Mouse (Mus musculus) kidney, embryonic 15.5 days (tissue): ENCODE data around the gene Cmtm5. TPM values are rescaled to one million over a fixed set of nuclear protein-coding genes. Genes with fewer than 3 reads are reported as not detected.
"Not testable (repeated sequence)": the region's sequence is repeated elsewhere in the genome, so short reads cannot be mapped to it uniquely, and the experiment has no call there.

ENCODE experiments used
- ATAC-seq: fragments of 200-750 bp; cut with Nextera tagmentation; replicated peaks from 2 replicates; pipeline ENCODE4 v1.8.0; 2017; ENCODE audit warnings: moderate TSS enrichment; ENCODE audit not compliant: low FRiP score
- H3K27ac ChIP-seq: fragments of 300-500 bp; sonication (generic); 2 replicates; pipeline ENCODE4 v1.5.1; 2015; ENCODE audit warnings: mild to moderate bottlenecking, inconsistent platforms
- H3K27me3 ChIP-seq: fragments of 300-500 bp; sonication (generic); 2 replicates; pipeline ENCODE4 v1.6.1; 2015; ENCODE audit warnings: inconsistent platforms
- H3K36me3 ChIP-seq: fragments of 300-500 bp; sonication (generic); 2 replicates; pipeline ENCODE4 v1.6.1; 2015; ENCODE audit warnings: inconsistent platforms
- H3K4me1 ChIP-seq: fragments of 300-500 bp; sonication (generic); 2 replicates; pipeline ENCODE4 v1.6.1; 2015; ENCODE audit warnings: inconsistent platforms
- H3K4me2 ChIP-seq: fragments of 300-500 bp; sonication (generic); 2 replicates; pipeline ENCODE4 v1.6.1; 2015; ENCODE audit warnings: moderate library complexity, mild to moderate bottlenecking, inconsistent platforms
- H3K4me3 ChIP-seq: fragments of 300-500 bp; sonication (generic); replicated peaks from 2 replicates; pipeline ENCODE4 v1.5.1; 2015; ENCODE audit warnings: mild to moderate bottlenecking, inconsistent platforms
- H3K9ac ChIP-seq: fragments of 300-500 bp; sonication (generic); 2 replicates; pipeline ENCODE4 v1.6.1; 2015; ENCODE audit warnings: mild to moderate bottlenecking, inconsistent platforms
- H3K9me3 ChIP-seq: fragments of 300-500 bp; sonication (generic); replicated peaks from 2 replicates; pipeline ENCODE4 v1.6.1; 2016; ENCODE audit warnings: inconsistent platforms
- WGBS: fragments of 180-500 bp; shearing (Covaris S2); methylation state at CpG from one replicate; pipeline ENCODE4 v1.1.7; 2015; ENCODE audit warnings: mixed read lengths; 5-methylcytosine and 5-hydroxymethylcytosine counted together
- polyA plus RNA-seq: library from polyadenylated mRNA; unstranded; fragments of >200 nt; fragmentation: Nextera tagmentation; extraction: Ambion mirVana; gene quantifications from 2 replicates; pipeline ENCODE4 v1.2.1, GENCODE M21; 2015

The Cmtm5 gene
- polyA plus RNA-seq, 1 experiment from 2014 or later, result 2.0 TPM

DNA sequence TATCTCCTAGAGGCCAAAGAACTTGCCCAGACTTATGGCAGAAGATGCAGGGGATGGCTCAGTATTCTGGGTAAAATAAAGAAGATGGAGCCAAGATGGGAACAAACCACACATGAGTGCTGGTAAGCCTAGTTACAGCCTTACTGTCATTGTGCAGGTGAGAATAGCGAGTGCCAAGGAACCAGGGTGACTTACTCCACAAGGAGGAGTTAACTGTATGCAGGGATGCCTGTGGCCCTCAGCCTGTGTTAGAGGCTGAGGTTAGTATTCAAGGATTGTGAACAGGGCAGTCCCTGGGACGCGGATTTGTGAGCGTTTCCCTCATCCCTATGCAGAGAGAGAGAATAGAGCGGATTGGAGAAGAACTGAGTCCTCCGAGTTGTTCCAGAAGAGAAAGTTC lies 15.5 kb downstream of the Cmtm5 start:
- no peak overlapping the region for H3K4me2 ChIP-seq
- H3K27me3 ChIP-seq, result no peaks in the 10 kb centered on the region
- no peaks in the 10 kb centered on the region for H3K9me3 ChIP-seq
- 92% methylated on average over 6 of the region's 6 CpGs for WGBS
- no peak for ATAC-seq
- H3K4me1 ChIP-seq, result 0 out of 2 replicates have a peak, but pooled peaks cover 4% of the 10 kb centered on the region
- H3K27ac ChIP-seq, result no peak overlapping the region
- no peaks in the 10 kb centered on the region for H3K36me3 ChIP-seq
- no peak overlapping the region for H3K4me3 ChIP-seq
- no peak overlapping the region for H3K9ac ChIP-seq

DNA sequence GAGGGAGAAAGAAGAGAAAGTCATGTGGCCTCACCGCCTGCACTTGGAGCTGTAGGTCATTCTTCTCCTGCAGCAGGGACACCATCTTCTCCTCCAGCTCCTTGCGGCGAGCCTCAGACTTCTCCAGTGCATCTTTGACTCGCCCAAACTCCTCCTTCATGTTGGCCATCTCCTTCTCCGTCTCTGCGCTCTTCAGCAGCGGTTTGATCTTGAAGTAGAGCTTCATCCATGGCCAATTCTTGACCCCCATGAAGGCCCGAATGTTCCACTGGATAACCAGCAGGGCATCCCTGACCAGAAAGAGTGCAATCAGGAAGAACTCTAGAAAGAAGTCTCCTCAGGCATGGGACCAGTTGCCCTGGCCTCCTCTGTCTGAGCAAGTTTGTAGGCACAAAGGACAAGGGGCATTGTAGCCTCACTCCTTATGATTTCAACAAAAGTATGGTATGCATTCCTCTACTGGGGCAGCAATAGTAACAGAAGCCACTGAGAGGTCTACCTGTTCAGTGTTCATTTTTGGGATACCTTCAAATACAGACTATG lies 17.7 kb downstream of the Cmtm5 start:
- no peak overlapping the region for H3K4me2 ChIP-seq
- H3K27me3 ChIP-seq, result no peaks in the 10 kb centered on the region
- H3K9me3 ChIP-seq, result no peaks in the 10 kb centered on the region
- no peak for ATAC-seq
- H3K4me3 ChIP-seq, result no peak overlapping the region
- H3K36me3 ChIP-seq, result no peaks in the 10 kb centered on the region
- WGBS, result 90% methylated on average over 8 of the region's 8 CpGs
- H3K27ac ChIP-seq, result no peak overlapping the region
- H3K4me1 ChIP-seq, result no peaks in the 10 kb centered on the region
- H3K9ac ChIP-seq, result no peak overlapping the region

DNA sequence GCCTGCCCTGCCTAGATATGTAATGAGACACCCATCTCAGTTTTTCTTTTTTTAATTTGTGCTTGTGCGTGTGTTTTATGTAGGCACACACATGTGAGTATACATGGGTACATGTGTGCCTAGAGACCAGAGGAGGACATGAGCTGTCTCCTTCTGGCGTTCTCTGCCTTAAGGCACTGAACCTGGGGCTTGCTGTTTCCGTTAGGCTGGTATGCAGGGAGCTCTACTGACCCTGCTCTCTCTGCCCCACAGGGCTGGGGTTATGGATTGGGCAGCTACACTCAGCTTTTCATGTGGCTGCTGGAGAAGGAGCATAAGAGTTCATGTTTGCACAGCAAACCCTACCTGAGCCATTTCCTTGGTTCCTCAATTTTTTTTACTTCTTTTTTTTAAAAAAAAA lies 18.4 kb downstream of the Cmtm5 start:
- no peaks in the 10 kb centered on the region for H3K36me3 ChIP-seq
- no peaks in the 10 kb centered on the region for H3K9me3 ChIP-seq
- 73% methylated on average over 3 of the region's 3 CpGs for WGBS
- no peak overlapping the region for H3K9ac ChIP-seq
- no peak overlapping the region for H3K4me2 ChIP-seq
- H3K27ac ChIP-seq, result no peak overlapping the region
- ATAC-seq, result no peak
- H3K27me3 ChIP-seq, result no peaks in the 10 kb centered on the region
- H3K4me1 ChIP-seq, result no peaks in the 10 kb centered on the region
- no peak overlapping the region for H3K4me3 ChIP-seq

DNA sequence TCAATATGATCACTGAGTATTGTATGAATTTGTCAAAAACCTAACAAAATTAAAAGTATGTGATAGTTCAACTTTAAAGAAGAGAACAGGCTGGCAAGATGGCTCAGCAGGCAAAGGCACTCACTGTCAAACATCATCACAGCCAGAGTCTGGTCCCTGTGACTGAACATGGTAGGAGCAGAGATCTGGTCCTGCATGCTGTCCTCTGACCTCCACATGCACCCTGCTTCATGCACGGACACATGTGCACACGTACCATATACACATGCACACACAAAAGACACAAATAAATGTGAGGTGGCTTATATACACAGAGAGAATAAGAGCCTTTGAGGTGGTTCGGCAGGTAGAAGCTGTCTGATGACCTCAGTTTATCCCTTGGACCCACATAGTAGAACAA lies 19.4 kb downstream of the Cmtm5 start:
- WGBS, result 86% methylated on average over 3 of the region's 3 CpGs
- no peak overlapping the region for H3K9ac ChIP-seq
- H3K4me3 ChIP-seq, result no peak overlapping the region
- no peaks in the 10 kb centered on the region for H3K9me3 ChIP-seq
- ATAC-seq, result no peak
- no peak overlapping the region for H3K4me2 ChIP-seq
- no peaks in the 10 kb centered on the region for H3K4me1 ChIP-seq
- no peaks in the 10 kb centered on the region for H3K27me3 ChIP-seq
- no peaks in the 10 kb centered on the region for H3K36me3 ChIP-seq
- no peak overlapping the region for H3K27ac ChIP-seq

DNA sequence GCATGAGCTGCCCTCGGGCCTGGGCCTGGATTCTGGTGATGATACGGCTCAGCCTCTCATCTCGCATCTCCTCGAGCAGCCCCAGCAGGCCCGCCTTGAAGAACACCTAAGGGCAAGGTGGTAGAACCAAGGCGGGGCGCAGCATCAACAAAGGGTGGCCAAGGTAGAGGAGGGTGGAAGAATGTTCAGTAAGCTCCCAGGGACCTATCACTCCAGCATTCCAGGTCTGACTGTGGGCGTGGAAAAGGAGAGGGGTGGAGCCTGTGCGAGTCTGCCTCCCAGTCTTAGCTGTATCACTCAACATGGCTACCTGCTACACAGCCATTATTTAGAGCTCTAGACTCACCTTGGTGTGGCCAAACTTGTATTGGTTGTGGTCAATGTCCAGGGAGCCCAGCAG lies 20.5 kb downstream of the Cmtm5 start:
- WGBS, result 90% methylated on average over 9 of the region's 9 CpGs
- no peak overlapping the region for H3K4me3 ChIP-seq
- no peaks in the 10 kb centered on the region for H3K4me1 ChIP-seq
- no peak for ATAC-seq
- H3K27ac ChIP-seq, result no peak overlapping the region
- no peaks in the 10 kb centered on the region for H3K36me3 ChIP-seq
- no peak overlapping the region for H3K9ac ChIP-seq
- no peak overlapping the region for H3K4me2 ChIP-seq
- no peaks in the 10 kb centered on the region for H3K27me3 ChIP-seq
- H3K9me3 ChIP-seq, result no peaks in the 10 kb centered on the region

DNA sequence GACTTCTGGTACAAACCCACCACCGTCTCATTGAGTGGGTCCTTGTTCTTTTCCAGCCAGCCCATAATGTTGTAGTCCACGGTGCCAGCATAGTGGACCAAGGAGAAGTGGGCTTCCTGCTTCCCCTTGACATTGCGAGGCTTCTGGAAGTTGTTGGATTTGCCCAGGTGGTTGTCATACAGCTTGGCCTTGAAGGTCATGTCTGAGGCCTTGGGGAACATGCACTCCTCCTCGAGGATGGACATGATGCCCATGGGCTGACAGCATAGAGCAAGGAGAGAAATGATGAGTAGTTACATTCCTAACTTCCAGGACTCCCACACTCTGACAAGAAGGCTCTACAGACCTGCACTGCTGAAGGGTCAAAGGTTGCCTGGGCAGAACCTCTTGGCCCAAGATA lies 22.4 kb downstream of the Cmtm5 start:
- 72% methylated on average over 4 of the region's 4 CpGs for WGBS
- Histone ChIP-seq H3K27me3 (no peaks in the 10 kb centered on the region), H3K4me1 (no peaks in the 10 kb centered on the region), H3K9me3 (no peaks in the 10 kb centered on the region), H3K36me3 (no peaks in the 10 kb centered on the region), H3K9ac (no peak overlapping the region), H3K27ac (no peak overlapping the region), H3K4me3 (no peak overlapping the region), H3K4me2 (no peak overlapping the region)
- no peak for ATAC-seq

DNA sequence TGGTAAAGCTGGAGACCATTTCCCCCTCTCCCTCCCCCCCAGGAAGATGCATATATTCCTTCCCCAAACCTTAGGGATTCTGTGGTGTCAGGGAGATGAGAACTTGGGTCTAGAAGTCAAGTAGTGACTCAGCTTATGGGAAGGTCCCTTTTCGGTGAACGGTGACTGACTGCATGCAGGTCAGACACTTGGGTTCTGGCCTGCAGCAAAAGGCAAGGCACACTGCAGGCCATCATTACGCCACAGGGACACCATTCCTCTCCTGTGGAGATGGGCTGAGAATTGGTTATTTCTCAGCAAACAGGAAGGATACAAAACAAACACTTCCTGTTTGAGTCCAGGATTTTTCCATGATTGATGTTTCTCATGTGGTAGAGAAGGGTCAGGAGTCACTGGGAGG lies 23.1 kb downstream of the Cmtm5 start:
- Histone ChIP-seq H3K4me2 (no peak overlapping the region), H3K9ac (no peak overlapping the region), H3K9me3 (no peaks in the 10 kb centered on the region), H3K27ac (no peak overlapping the region), H3K27me3 (no peaks in the 10 kb centered on the region), H3K4me3 (no peak overlapping the region), H3K36me3 (no peaks in the 10 kb centered on the region), H3K4me1 (no peaks in the 10 kb centered on the region)
- no peak for ATAC-seq
- 85% methylated on average over 3 of the region's 3 CpGs for WGBS

DNA sequence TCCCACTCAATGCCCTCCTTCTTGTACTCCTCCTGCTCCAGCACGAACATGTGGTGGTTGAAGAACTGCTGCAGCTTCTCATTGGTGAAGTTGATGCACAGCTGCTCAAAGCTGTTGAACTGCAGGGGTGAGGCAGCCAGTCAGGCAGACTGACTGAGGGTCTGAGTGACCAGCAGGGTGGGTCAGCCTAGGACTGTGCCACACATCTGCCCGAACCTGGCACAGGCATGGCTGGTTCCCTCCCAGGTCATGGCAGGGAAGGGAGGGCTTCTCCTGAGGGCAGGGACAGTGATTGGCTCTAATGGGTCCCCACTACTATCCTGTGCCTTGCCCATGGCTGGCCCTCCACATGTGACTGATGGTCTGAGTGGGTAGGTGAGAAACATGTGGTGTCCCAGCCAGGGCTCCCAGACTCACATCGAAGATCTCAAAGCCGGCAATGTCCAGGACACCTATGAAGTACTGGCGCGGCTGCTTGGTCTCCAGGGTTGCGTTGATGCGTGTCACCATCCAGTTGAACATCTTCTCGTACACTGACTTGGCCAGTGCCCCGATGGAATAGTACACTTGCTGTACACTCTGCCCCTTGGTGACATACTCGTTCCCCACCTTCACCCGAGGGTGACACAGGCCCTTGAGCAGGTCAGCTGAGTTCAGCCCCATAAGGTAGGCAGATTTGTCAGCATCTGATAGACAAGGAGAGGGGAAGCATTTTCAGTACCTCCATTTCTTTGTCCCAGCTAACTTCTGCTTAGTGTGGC lies 24.0 kb downstream of the Cmtm5 start:
- not testable (repeated sequence) for H3K9me3 ChIP-seq, H3K27me3 ChIP-seq, H3K9ac ChIP-seq, H3K4me1 ChIP-seq, H3K27ac ChIP-seq, H3K36me3 ChIP-seq, H3K4me3 ChIP-seq, H3K4me2 ChIP-seq
- ATAC-seq, result 0 out of 2 replicates have a peak, but pooled peaks have one; percentile 29
- WGBS, result 89% methylated on average over 12 of the region's 12 CpGs

DNA sequence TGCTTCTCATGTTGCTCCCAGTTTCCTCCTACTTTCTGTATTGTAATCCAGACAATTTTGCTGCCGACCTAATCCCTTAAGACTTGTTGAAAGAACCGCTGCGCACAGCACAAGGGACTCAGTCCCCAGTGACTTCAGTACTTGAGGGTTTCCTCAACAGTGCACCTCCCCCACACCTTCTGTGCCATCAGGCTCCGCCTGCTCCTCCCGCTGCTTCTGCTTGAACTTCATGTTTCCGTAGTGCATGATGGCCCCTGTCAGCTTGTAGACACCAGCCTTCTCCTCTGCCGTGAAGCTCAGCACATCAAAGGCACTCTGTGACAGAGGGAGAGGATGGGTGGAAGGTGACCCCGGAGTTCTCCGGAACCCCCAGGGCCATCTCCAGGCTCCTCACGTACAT lies 24.7 kb downstream of the Cmtm5 start:
- WGBS, result 69% methylated on average over 10 of the region's 10 CpGs
- Histone ChIP-seq H3K4me3 (no peak overlapping the region), H3K9me3 (no peaks in the 10 kb centered on the region), H3K36me3 (no peaks in the 10 kb centered on the region), H3K4me2 (no peak overlapping the region), H3K27me3 (no peaks in the 10 kb centered on the region), H3K27ac (no peak overlapping the region), H3K9ac (no peak overlapping the region), H3K4me1 (no peaks in the 10 kb centered on the region)
- no peak for ATAC-seq

DNA sequence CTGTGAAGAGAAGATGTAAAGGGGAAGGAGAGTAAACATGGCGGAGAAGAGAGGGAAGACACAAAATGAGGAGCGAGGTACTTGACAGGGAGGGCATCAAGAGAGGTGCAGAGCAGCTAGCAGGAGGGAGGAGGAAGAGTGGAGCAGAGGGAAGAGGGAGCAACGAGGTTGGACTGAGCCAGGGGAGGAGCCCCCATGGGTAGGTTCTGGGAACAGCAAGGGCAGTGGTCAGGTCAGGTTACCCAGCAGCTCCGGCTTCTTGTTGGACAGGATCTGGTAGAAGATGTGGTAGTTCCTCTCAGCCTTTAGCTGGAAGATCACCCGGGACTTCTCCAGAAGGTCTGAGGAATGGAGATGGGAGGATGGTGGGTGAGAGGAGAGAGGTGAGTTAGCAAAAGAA lies 25.4 kb downstream of the Cmtm5 start:
- WGBS, result 75% methylated on average over 5 of the region's 5 CpGs
- H3K36me3 ChIP-seq, result no peaks in the 10 kb centered on the region
- no peak overlapping the region for H3K4me3 ChIP-seq
- H3K9ac ChIP-seq, result no peak overlapping the region
- H3K4me1 ChIP-seq, result no peaks in the 10 kb centered on the region
- H3K27me3 ChIP-seq, result no peaks in the 10 kb centered on the region
- no peak overlapping the region for H3K27ac ChIP-seq
- ATAC-seq, result no peak
- no peak overlapping the region for H3K4me2 ChIP-seq
- no peaks in the 10 kb centered on the region for H3K9me3 ChIP-seq

DNA sequence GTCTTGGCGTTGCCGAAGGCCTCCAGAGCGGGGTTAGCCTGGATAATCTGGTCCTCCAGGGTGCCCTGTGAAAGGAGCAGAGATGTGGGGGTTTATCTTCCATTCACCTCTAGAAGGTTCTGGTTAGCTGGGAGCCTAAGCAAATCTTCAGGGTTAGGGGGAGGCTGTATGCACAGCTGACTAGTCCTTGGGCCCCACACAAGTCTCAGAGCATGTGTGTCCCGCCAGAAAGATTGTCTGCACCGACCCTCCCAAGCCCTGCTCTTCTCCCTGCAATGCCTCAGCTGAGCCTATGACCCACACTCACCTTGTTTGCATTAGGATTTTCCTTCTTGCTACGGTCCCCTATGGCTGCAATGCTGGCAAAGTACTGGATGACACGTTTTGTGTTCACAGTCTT lies 26.7 kb downstream of the Cmtm5 start:
- Histone ChIP-seq H3K36me3 (no peaks in the 10 kb centered on the region), H3K9me3 (no peaks in the 10 kb centered on the region), H3K27me3 (no peaks in the 10 kb centered on the region), H3K27ac (no peak overlapping the region), H3K9ac (no peak overlapping the region), H3K4me2 (no peak overlapping the region), H3K4me1 (0 out of 2 replicates have a peak, but pooled peaks cover 3% of the 10 kb centered on the region), H3K4me3 (no peak overlapping the region)
- no peak for ATAC-seq
- 89% methylated on average over 7 of the region's 7 CpGs for WGBS

DNA sequence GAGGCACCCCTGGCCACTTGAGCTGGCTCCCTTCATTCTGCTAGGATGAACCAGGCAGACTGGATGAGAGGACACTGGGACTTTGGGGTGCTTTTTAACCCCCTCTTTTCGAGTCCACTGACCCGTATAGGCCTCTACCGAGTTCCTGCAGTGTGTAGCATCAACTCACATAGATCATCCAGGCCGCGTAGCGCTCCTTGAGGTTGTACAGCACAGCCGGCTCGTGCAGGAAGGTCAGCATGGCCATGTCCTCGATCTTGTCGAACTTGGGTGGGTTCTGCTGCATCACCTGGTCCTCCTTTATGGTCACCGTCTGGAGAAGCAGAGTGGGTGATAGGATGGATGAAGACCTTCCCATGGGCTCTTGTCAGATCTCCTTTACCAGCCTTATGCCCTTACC lies 27.7 kb downstream of the Cmtm5 start:
- Histone ChIP-seq H3K27me3 (no peaks in the 10 kb centered on the region), H3K4me3 (no peak overlapping the region), H3K9me3 (no peaks in the 10 kb centered on the region), H3K36me3 (no peaks in the 10 kb centered on the region), H3K9ac (no peak overlapping the region), H3K4me1 (0 out of 2 replicates have a peak, but pooled peaks cover 4% of the 10 kb centered on the region), H3K4me2 (no peak overlapping the region), H3K27ac (no peak overlapping the region)
- WGBS, result 88% methylated on average over 11 of the region's 11 CpGs
- ATAC-seq, result no peak

DNA sequence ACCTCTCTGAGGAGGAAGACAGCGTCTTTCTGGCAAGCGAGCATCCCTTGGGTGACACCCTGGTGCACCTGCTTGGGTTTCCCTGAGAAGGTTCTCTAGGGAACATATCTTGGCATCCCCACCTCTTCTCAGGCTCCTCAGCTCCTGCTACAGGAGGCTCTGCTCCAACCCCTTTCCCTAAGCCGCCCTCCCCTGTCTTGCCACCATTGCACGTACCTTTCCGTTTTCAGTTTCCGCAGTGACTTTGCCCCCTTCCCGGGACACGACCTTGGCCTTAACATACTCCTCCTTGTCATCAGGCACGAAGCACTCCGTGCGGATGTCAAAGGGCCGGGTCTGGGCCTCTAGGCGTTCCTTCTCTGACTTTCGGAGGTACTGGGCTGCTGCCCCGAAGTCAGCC lies 29.0 kb downstream of the Cmtm5 start:
- Histone ChIP-seq H3K4me3 (no peak overlapping the region), H3K4me1 (0 out of 2 replicates have a peak, but pooled peaks cover 4% of the 10 kb centered on the region), H3K36me3 (no peaks in the 10 kb centered on the region), H3K27ac (no peak overlapping the region), H3K4me2 (no peak overlapping the region), H3K9me3 (no peaks in the 10 kb centered on the region), H3K9ac (no peak overlapping the region), H3K27me3 (no peaks in the 10 kb centered on the region)
- WGBS, result 76% methylated on average over 15 of the region's 15 CpGs
- ATAC-seq, result no peak
